ENCODE assay signal across 12 mouse cellular contexts in the genomic region with DNA sequence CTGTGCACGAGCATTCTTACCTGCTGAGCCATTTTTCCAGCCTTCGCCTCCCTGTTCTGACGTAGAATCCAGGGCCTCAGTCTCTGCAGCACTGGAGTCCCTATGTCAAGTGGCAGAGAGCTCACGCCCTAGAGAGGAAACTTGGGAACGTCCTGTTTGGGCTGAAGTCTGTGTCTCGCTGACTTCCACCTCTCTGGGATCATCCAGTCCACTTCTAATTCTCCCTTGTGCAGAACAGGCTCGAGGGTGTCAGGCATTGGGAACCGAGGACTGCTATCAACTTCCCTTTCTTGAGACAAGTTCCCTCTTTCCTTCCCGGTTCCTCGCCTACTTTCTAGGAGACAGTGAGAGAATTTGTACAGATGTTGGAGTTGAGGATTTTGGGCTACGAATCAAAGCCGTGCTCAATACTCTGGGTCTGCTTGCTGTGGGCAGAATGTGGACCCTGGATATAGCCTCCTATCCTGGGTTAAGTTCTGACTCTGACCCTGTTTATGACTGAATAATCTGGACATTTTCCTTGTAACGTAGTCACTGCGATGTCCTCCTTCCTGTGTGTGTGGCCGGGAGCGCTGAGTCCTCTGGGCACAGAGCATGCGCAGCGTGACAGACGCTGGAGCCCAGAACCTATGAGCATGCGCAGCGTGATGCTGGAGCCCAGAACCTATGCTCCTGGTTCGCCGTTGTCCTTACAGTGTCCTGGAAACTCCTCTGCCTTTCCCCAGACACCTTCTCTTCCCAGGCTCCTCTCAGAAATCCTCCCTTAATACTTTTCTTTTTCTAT. TPM values are rescaled to one million over a fixed set of nuclear protein-coding genes. Genes with fewer than 3 reads are reported as not detected.
DNase-seq lines count a peak whose midpoint lies in the region; ATAC-seq and TF ChIP-seq lines count a peak whose summit lies in the region.
"Had no signal": no experiment of that assay in that cellular context is flagged by ENCODE, and none has a peak within 500 bp of the region (broad histone marks: within the 10 kb centered on the region; RNA-seq: fewer than 3 reads in every experiment).

No protein-coding gene starts in this region.

- H3K4me3 ChIP-seq in layer of hippocampus, adult 2 months, result no peak overlapping the region
- H3K4me3 ChIP-seq in embryonic facial prominence, embryonic 13.5 days, result no peak overlapping the region
- no peak overlapping the region for H3K4me3 ChIP-seq in hindbrain, postnatal 0 days (ENCODE audit: low read length)
- H3K4me3 ChIP-seq in neural tube, embryonic 14.5 days (ENCODE audit: low read depth, low read length), result no peak overlapping the region
- H3K4me3 ChIP-seq: liver, embryonic 15.5 days had no signal

- H3K36me3 ChIP-seq in embryonic facial prominence, embryonic 13.5 days, result peaks cover 5% of the 10 kb centered on the region; the same call in 1 of the 2 replicates
- no peaks in the 10 kb centered on the region for H3K36me3 ChIP-seq in hindbrain, postnatal 0 days (ENCODE audit: insufficient read depth, low read length)
- H3K36me3 ChIP-seq in neural tube, embryonic 14.5 days (ENCODE audit: control insufficient read depth, insufficient read depth, low read length), result no peaks in the 10 kb centered on the region
- H3K36me3 ChIP-seq: liver, embryonic 15.5 days had no signal

- H3K27me3 ChIP-seq in embryonic facial prominence, embryonic 13.5 days, result no peaks in the 10 kb centered on the region
- no peaks in the 10 kb centered on the region for H3K27me3 ChIP-seq in hindbrain, postnatal 0 days (ENCODE audit: insufficient read depth, low read length)
- no peaks in the 10 kb centered on the region for H3K27me3 ChIP-seq in neural tube, embryonic 14.5 days (ENCODE audit: control insufficient read depth, insufficient read depth, low read length)

- peaks cover 17% of the 10 kb centered on the region for H3K4me1 ChIP-seq in embryonic facial prominence, embryonic 13.5 days
- peaks cover 17% of the 10 kb centered on the region for H3K4me1 ChIP-seq in hindbrain, postnatal 0 days (ENCODE audit: insufficient read depth, low read length)
- H3K4me1 ChIP-seq in neural tube, embryonic 14.5 days (ENCODE audit: control insufficient read depth, insufficient read depth, low read length), result peaks cover 14% of the 10 kb centered on the region
- H3K4me1 ChIP-seq: liver, embryonic 15.5 days had no signal

- no peak for DNase-seq in layer of hippocampus, adult 2 months (ENCODE audit: low spot score in 2 of 2)
- DNase-seq in layer of hippocampus, postnatal 36 days, result no peak
- DNase-seq in hindbrain, postnatal 0 days (ENCODE audit: low spot score), result no peak
- no peak for DNase-seq in spleen, adult 12 weeks (ENCODE audit: low spot score)
- DNase-seq in thymus, postnatal 0 days (ENCODE audit: low spot score), result no peak
- DNase-seq in cerebellum, adult 11-12 months, result no peak
- DNase-seq: gastrocnemius, postnatal 25 days; kidney, postnatal 14 days; thymus, adult 2 months had no signal

- no peak overlapping the region for H3K9ac ChIP-seq in embryonic facial prominence, embryonic 13.5 days
- H3K9ac ChIP-seq in hindbrain, postnatal 0 days (replicated peaks; ENCODE audit: low read length), result no peak overlapping the region
- H3K9ac ChIP-seq in neural tube, embryonic 14.5 days (replicated peaks; ENCODE audit: low read depth, low read length), result no peak overlapping the region
- H3K9ac ChIP-seq: liver, embryonic 15.5 days had no signal

- H3K9me3 ChIP-seq in embryonic facial prominence, embryonic 13.5 days, result no peaks in the 10 kb centered on the region
- H3K9me3 ChIP-seq in hindbrain, postnatal 0 days (ENCODE audit: low read length), result no peaks in the 10 kb centered on the region
- no peaks in the 10 kb centered on the region for H3K9me3 ChIP-seq in neural tube, embryonic 14.5 days (ENCODE audit: control insufficient read depth, low read length)
- H3K9me3 ChIP-seq: liver, embryonic 15.5 days had no signal

- no peak for TF ChIP-seq CTCF in layer of hippocampus, adult 2 months (conservative IDR thresholded peaks at IDR 0.05)
- no peak for TF ChIP-seq CTCF in hindbrain, postnatal 0 days (IDR thresholded peaks at IDR 0.05; ENCODE audit: low read depth)

- no peak overlapping the region for H3K4me2 ChIP-seq in embryonic facial prominence, embryonic 13.5 days
- H3K4me2 ChIP-seq in hindbrain, postnatal 0 days (ENCODE audit: low read depth, low read length), result no peak overlapping the region
- no peak overlapping the region for H3K4me2 ChIP-seq in neural tube, embryonic 14.5 days (ENCODE audit: low read depth, low read length)
- H3K4me2 ChIP-seq: liver, embryonic 15.5 days had no signal

- WGBS in embryonic facial prominence, embryonic 13.5 days, result 80% methylated on average over 23 of the region's 23 CpGs
- 82% methylated on average over 23 of the region's 23 CpGs for WGBS in hindbrain, postnatal 0 days
- WGBS in neural tube, embryonic 14.5 days, result 83% methylated on average over 23 of the region's 23 CpGs

- H3K27ac ChIP-seq in layer of hippocampus, adult 2 months, result peak overlapping the region; percentile 2; the same call in 1 of the 2 replicates
- H3K27ac ChIP-seq in embryonic facial prominence, embryonic 13.5 days, result 0 out of 2 replicates have a peak overlapping the region, but pooled peaks have one; percentile 22
- peak overlapping the region; percentile 74 for H3K27ac ChIP-seq in hindbrain, postnatal 0 days
- peak overlapping the region; percentile 60; the same call in 1 of the 2 replicates for H3K27ac ChIP-seq in neural tube, embryonic 14.5 days (ENCODE audit: low read depth, low read length)
- H3K27ac ChIP-seq: liver, embryonic 15.5 days had no signal

- ATAC-seq in embryonic facial prominence, embryonic 13.5 days (ENCODE audit: insufficient number of reproducible peaks, insufficient read depth, low FRiP score, low TSS enrichment, low read depth), result no peak
- no peak for ATAC-seq in hindbrain, postnatal 0 days
- no peak for ATAC-seq in neural tube, embryonic 14.5 days (ENCODE audit: low read depth)

RNA-seq across cellular contexts. Expression of gene Asap3, which starts 18.7 kb away (rescaled TPM):
- 1 to 10 TPM; 2.5 to 3.1 TPM for total RNA-seq in layer of hippocampus, adult 2 months (2021)
- 1 to 10 TPM; 3.1 to 3.2 TPM for total RNA-seq in layer of hippocampus, postnatal 36 days (2021)
- polyA plus RNA-seq in embryonic facial prominence, embryonic 13.5 days (2015; fragmentation: Nextera tagmentation; extraction: Ambion mirVana), result 10.9 and 11.6 TPM in 2 replicates
- 9.1 and 10.5 TPM in 2 replicates for total RNA-seq in hindbrain, postnatal 0 days (2014; rRNA removed)
- polyA plus RNA-seq in hindbrain, postnatal 0 days (2015; fragmentation: Nextera tagmentation; extraction: Ambion mirVana), result 4.1 TPM in 2 replicates
- 2.4 and 4.8 TPM in 2 replicates for polyA plus RNA-seq in neural tube, embryonic 14.5 days (2014; fragmentation: Nextera tagmentation; extraction: Ambion mirVana)
- polyA plus RNA-seq in thymus, postnatal 0 days (2015; fragmentation: Nextera tagmentation; extraction: Ambion mirVana), result 1.3 and 2.1 TPM in 2 replicates

RNA-seq across cellular contexts. Expression of gene Tcea3, which starts 22.7 kb away (rescaled TPM):
- total RNA-seq in layer of hippocampus, adult 2 months (2021), result not detected
- total RNA-seq in layer of hippocampus, postnatal 36 days (2021), result under 1 TPM; 0.27 to 0.30 TPM
- polyA plus RNA-seq in embryonic facial prominence, embryonic 13.5 days (2015; fragmentation: Nextera tagmentation; extraction: Ambion mirVana), result 3.6 and 7.3 TPM in 2 replicates
- total RNA-seq in hindbrain, postnatal 0 days (2014; rRNA removed), result 2.2 TPM in 1 of 2 replicates, not detected in the other
- polyA plus RNA-seq in hindbrain, postnatal 0 days (2015; fragmentation: Nextera tagmentation; extraction: Ambion mirVana), result 2.7 and 3.3 TPM in 2 replicates
- 0.71 and 1.7 TPM in 2 replicates for polyA plus RNA-seq in neural tube, embryonic 14.5 days (2014; fragmentation: Nextera tagmentation; extraction: Ambion mirVana)
- 1.2 TPM in 2 replicates for polyA plus RNA-seq in thymus, postnatal 0 days (2015; fragmentation: Nextera tagmentation; extraction: Ambion mirVana)

RNA-seq across cellular contexts. Expression of gene E2f2, which starts 52.7 kb away (rescaled TPM):
- total RNA-seq in layer of hippocampus, adult 2 months (2021), result 1 to 10 TPM in 1 of 2 experiments, under 1 TPM in 1; 0.74 to 1.5 TPM
- total RNA-seq in layer of hippocampus, postnatal 36 days (2021), result under 1 TPM; 0.63 to 0.72 TPM
- polyA plus RNA-seq in embryonic facial prominence, embryonic 13.5 days (2015; fragmentation: Nextera tagmentation; extraction: Ambion mirVana), result 6.4 and 7.1 TPM in 2 replicates
- total RNA-seq in hindbrain, postnatal 0 days (2014; rRNA removed), result 3.5 and 3.7 TPM in 2 replicates
- polyA plus RNA-seq in hindbrain, postnatal 0 days (2015; fragmentation: Nextera tagmentation; extraction: Ambion mirVana), result 2.3 and 2.4 TPM in 2 replicates
- 0.76 and 1.4 TPM in 2 replicates for polyA plus RNA-seq in neural tube, embryonic 14.5 days (2014; fragmentation: Nextera tagmentation; extraction: Ambion mirVana)
- 58.9 and 64.1 TPM in 2 replicates for polyA plus RNA-seq in thymus, postnatal 0 days (2015; fragmentation: Nextera tagmentation; extraction: Ambion mirVana)

RNA-seq across cellular contexts. Expression of gene Zfp46, which starts 59.6 kb away (rescaled TPM):
- total RNA-seq in layer of hippocampus, adult 2 months (2021), result 10 to 100 TPM; 44.2 to 49.0 TPM
- 10 to 100 TPM; 37.7 to 43.1 TPM for total RNA-seq in layer of hippocampus, postnatal 36 days (2021)
- 25.2 and 30.5 TPM in 2 replicates for polyA plus RNA-seq in embryonic facial prominence, embryonic 13.5 days (2015; fragmentation: Nextera tagmentation; extraction: Ambion mirVana)
- 53.4 and 61.5 TPM in 2 replicates for total RNA-seq in hindbrain, postnatal 0 days (2014; rRNA removed)
- polyA plus RNA-seq in hindbrain, postnatal 0 days (2015; fragmentation: Nextera tagmentation; extraction: Ambion mirVana), result 22.4 and 22.6 TPM in 2 replicates
- 51.3 and 51.8 TPM in 2 replicates for polyA plus RNA-seq in neural tube, embryonic 14.5 days (2014; fragmentation: Nextera tagmentation; extraction: Ambion mirVana)
- polyA plus RNA-seq in thymus, postnatal 0 days (2015; fragmentation: Nextera tagmentation; extraction: Ambion mirVana), result 7.5 and 8.2 TPM in 2 replicates

Comparison
In these comparisons a context has a peak if more than half of its experiments do, and no peak if none do; other contexts are left out.
1. H3K27ac ChIP-seq: peak in every context shown above with its lines; median percentile 74 in hindbrain, postnatal 0 days; 60 in neural tube, embryonic 14.5 days; 22 in embryonic facial prominence, embryonic 13.5 days; 2 in layer of hippocampus, adult 2 months.